Mouse (Mus musculus): Measurements from ENCODE around the gene Gata3. TPM values are rescaled to one million over a fixed set of nuclear protein-coding genes. Genes with fewer than 3 reads are reported as not detected.

Gata3 gene
- 0.57 and 5.3 TPM in 2 replicates for total RNA-seq (2014; fragmentation: Nextera tagmentation)
- total RNA-seq (2017), result 0.23 and 1.8 TPM in 2 replicates

DNA sequence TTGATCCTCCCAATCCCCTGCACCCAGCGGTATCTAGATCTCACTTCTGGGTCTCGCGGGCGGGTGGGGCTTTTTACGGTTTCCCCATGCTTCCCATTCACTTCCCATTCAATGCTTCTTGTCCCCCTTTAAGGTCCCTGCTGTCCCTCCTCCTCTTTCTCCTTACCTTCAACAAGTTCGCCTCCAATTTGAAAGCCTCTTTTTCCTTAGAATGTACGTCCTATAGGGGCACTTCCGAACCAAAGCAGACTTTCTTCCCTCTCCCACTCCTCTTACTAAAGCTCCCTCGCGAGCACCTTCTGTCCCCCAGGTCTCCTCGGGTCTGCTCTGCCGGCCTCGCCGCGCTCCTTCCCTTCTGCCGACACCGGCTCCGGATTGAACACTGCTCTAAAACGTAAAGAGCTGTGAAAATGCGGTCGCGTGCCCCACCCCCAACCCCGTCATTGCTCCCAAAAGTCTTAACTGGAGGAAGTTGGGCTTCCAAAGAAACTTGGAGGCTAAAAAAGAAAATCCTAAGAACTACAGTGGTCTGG lies at the start of gene Gata3:
TSS of gene Gata3 (minus strand) at position 384 of the 533 bp plus-strand sequence.
- no peak for ATAC-seq (replicated peaks; ENCODE audit: low FRiP score, low TSS enrichment, poor library complexity, severe bottlenecking)

DNA sequence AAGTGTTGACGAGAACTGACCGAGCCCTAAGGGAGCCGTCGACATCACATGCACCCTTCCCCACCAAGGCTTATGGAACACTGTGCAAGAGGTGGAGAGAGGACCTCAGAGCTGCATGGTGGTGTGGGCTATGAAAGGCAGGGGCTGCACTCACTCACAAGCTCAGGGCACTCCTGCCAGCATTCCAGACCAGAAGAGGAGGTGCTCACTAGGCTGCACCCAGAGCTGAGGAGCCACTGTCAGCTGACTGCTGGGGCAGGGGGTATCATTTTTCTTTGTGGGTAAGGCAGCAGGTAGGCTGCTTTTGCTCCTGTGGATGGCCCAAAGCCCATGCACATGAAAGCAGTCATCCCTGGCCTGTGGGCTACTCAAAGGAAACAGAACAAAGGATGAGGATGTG lies 49.4 kb upstream of the Gata3 start:
- ATAC-seq (replicated peaks; ENCODE audit: low FRiP score, low TSS enrichment, poor library complexity, severe bottlenecking), result no peak

DNA sequence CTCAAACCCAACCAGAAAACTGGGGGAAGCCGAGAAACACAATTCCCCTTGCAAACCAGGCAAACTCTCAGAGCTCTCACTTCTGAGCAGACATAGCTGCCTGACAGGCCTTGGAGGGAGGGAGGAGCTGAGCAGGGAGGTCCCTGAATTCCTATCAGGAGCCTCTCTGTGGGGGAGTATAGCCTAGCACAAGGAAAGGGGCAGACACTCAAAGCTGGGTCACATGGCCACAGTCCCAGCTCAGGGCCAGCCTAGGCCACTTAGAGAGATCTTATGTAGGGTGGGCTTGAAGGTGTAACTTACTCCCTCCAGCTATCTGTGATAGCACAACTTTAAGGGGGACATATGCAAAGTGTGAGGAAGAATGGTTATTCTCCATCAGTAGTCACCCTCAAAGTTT lies 46.1 kb upstream of the Gata3 start:
- ATAC-seq (replicated peaks; ENCODE audit: low FRiP score, low TSS enrichment, poor library complexity, severe bottlenecking), result no peak

DNA sequence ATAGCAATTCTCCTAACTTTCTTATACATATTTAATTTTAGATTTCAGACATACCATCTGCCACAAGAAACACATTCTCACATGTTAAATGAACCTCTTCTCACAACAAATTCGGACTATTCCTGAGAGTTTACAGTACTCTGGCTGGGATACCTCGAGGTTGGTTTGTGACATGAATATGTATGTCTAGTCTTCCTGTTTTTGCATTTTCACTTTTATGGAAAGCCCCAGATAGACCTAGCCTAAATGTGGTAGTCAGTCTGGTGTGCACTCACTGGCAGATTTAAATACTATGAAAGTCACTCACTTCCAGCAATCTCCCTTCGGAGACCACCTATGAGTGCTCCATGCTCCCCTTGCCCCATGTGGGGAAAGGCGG lies 37.1 kb upstream of the Gata3 start:
- no peak for ATAC-seq (replicated peaks; ENCODE audit: low FRiP score, low TSS enrichment, poor library complexity, severe bottlenecking)

DNA sequence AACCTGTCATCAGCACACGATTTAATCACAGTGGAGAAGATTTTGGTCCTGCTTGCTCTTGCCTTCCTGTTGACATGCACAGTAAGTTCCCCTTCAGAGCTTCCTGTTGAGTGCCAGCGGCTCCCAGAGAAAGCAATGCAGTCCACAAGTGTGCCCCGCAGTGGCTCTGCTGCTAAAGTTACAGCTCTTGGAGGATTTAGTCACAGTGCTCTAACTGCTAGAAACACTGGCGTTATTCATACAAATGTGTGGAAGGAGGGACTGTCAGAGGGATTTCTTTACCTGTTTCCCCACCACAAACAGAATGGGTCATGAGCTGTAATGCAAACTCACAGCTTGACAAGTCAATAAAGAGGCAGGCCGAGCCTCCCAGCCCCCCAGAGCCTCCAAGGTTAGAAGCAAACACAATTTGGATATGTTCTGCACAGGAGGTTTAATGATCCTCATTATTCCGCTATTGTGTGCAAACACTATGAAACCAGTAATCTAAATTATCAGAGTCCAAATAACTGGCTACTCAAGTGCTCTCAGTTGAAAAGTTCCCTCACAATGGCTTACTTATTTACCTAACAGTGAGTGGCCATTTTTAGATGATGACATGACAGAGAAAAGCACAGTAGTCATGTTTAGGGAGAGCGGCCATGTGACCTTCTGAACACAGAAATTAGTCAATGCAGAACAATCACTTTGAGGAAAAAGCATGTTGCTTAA lies 36.5 kb upstream of the Gata3 start:
- ATAC-seq (replicated peaks; ENCODE audit: low FRiP score, low TSS enrichment, poor library complexity, severe bottlenecking), result no peak

DNA sequence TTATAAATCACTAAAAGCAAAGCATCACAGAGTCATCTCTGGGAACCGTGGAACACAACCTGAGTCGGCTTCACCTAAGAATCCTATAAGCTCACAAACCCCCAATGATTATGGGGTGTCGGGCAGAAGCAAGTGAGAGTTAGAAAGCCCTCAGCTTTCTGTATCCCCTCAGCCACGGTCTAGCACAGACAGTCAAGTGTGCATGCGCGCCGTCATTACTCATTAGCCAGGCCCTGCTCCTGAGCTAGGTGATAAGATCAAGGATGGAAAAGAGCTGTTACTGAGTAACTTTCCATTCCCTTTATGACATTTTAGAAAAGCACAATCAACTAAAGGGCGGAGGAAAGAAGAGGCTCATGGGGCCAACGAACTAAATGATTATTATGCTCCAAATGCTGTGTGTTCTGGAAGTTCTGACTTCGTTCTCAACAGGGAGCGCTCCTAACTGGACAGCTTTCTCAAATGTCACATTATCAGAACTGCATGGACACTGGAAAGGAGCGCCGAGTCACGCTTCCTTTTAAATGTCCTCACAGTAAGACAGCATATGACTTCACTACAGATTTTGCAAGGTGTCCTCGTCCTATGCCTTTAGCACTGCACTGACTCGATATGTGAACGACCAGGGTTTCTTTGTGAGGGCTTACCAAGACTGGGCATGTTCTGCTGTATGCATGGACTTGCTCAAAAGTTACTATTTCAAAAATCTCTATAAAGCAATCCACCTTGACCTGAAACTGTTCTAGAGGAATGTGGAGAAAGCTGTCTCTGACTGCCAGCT lies 29.0 kb upstream of the Gata3 start:
- ATAC-seq (replicated peaks; ENCODE audit: low FRiP score, low TSS enrichment, poor library complexity, severe bottlenecking), result no peak

DNA sequence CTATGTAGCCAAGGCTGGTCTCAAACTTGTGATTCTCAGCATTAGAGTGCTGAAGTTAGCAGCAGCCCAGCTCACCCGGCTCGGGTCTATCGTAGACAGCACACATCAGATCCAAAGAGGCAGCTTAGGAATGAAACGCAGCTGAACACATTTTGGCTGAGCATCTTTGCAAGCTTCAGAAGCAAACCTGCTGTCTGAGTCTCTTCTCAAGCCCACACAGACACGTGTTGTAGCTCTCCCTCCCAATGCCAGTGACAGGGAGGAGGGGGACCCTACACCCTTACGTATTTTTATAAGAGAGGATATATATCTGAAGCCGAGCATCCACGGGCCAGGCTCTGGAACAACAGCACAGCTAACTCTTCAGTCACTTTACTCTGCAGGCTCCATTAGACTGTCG lies 27.8 kb upstream of the Gata3 start:
- no peak for ATAC-seq (replicated peaks; ENCODE audit: low FRiP score, low TSS enrichment, poor library complexity, severe bottlenecking)

DNA sequence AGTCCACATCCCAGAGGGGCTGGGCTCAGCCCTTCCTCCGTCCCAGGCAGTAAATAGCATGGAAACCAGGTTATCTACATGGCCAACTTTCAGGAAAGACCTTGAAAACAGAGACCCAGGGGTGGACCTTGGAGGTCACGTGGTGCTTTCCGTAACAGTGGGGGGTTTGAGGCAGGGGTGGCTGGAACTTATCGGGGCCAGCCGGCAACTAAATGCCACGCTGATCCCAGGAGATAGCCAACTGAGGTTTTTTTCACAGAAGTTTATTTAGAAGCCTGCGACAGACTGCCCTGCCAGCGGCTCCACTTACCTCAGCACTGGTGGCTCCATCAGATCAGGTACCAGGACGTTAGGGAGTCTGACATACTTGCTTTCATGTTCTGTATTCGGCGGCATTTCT lies 16.2 kb upstream of the Gata3 start:
- ATAC-seq (replicated peaks; ENCODE audit: low FRiP score, low TSS enrichment, poor library complexity, severe bottlenecking), result peak; percentile 70

DNA sequence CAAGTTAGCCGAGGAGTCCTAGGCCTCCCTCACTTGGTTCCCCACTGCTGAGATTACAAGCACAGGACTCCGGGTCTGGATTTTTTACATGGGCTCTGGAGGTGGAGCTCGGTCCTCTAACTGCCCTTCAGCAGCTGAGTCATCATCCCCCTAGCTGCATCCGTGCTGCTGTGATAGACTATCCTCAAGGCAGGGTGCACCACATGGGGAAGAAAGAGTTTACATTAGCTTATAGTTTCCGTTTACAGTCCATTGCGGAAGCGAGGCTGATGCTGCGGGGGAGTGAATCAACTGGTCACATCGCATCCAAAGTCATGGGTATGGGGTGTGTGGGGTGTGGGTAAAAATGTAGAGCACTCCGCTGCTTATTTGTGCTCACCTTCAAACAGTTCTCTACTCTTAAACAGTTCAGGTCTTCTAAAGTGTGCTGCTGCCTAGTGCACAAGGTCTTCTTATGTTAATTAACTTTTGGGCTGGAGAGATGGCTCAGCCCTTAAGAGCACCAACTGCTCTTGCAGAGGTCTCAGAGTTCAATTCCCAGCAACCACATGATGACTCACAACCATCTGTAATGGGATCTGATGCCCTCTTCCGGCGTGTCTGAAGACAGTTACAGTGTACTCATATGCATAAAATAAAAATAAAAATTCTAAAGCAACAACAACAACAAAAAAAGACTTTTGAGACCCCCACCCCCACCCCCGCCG lies 14.2 kb upstream of the Gata3 start:
- no peak for ATAC-seq (replicated peaks; ENCODE audit: low FRiP score, low TSS enrichment, poor library complexity, severe bottlenecking)

DNA sequence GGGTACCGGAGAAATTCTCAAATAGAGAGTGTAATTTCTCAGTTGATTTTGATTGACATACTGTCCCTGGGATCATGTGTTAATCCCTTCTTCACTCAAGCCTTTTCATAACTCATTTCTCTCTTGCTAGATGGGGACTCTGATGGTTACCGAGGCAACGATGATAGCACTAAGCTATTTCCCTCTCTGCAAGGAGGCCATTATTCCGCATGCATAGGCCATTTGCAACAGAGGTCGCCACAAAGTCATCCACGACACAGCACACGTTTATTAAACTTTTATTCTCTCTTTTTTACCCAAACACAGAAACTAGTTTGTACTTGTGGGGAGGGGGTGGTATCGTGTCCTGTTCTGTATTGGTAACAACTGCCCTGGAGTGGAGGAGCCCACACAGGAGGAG lies 8.0 kb upstream of the Gata3 start:
- no peak for ATAC-seq (replicated peaks; ENCODE audit: low FRiP score, low TSS enrichment, poor library complexity, severe bottlenecking)

DNA sequence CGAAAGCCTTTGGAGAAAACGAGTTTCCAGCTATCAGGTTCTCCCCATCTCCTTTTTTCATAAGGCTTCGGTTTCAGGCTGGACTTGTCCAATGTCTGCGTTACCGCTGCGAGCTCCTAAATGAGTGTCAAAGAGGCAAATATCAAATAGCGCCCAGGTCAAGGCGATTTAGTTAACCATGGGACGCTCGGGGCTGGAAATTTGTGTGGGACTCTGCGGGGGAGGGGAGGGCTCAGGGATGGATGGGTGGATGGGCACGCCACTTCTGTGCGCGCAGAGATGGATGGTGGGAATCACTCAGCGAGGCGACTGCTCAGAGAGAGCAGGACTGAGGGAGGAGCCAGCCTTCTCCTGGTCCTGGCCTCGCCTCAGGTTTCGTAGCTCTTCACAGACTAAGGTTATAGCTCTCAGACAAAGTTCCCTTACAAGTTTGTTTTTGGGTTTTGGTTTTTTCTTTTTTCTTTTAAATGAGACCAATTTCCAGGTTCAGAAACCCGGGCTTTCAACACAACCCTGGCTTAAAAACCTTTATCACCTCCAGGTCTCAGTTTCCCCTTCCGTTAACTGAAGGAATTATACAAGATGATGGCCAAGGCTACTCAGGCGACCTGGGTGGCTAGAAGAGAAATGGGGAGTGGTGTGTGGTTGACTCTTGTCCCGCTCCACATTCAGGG lies 6.4 kb upstream of the Gata3 start:
- ATAC-seq (replicated peaks; ENCODE audit: low FRiP score, low TSS enrichment, poor library complexity, severe bottlenecking), result no peak

DNA sequence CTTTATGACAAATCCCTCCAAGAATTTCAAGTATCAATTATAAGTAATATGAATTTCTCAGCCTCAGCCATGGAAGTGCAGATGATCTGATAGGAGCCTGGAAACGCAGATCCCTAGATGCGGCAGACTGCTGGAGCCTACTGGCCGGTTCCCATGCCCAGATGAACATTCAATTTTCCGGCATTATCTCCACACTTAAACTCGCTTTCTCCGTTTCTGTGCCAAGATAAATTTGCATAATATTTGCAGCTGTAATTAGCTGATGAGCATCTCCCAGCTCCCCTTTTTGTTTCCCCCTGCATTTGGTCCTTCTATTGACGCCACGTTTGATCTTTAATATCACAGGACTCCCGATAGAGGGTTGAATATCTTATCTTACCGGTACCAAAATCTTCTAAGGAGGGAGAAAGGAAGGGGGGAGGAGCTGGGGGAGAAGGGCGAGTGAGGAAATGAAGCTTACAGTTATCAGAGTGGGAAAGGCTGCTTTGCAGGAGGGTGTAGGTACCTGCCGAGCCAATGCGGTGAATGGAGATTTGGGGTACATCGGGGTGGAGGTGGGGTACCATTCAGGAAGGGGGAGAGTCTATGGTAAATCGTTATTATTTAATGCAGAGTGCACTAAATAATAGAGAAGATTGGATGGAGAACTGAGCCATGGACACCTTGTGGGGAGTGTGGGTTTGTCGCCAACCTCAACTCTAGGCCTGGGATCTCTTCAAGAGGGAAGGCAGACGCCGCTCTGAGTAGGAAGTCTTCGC lies 5.2 kb upstream of the Gata3 start:
- no peak for ATAC-seq (replicated peaks; ENCODE audit: low FRiP score, low TSS enrichment, poor library complexity, severe bottlenecking)

DNA sequence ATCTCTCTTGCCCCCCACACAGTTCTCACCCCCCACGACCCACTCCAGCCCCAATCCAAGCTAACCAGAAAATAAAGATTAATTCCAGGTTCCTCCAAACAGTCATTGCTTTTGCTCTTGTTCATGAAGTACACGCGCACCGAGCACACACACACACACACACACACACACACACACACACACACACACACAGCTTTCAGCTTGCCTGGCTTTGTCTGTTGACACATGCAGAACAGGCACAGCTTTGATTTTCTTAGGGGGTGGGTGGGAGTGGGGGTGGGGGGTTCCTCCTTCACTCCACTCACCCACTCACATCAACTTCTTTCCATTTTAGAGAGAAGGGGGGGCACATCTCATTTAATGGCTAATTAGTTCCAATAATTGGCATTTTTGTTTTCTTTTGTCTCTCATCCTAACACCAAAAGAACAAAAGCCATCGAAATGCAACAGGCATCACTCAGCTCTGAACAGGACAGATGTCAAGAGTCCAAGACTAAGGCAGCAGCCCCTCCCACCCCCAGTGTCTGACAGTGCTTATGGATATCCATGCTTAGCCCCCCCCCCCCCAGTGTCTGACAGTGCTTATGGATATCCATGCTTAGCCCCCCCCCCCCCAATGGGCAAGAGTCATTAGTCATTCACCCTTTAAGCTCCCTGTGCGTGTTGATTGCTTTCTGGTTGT lies 3.6 kb upstream of the Gata3 start:
- ATAC-seq (replicated peaks; ENCODE audit: low FRiP score, low TSS enrichment, poor library complexity, severe bottlenecking), result no peak

DNA sequence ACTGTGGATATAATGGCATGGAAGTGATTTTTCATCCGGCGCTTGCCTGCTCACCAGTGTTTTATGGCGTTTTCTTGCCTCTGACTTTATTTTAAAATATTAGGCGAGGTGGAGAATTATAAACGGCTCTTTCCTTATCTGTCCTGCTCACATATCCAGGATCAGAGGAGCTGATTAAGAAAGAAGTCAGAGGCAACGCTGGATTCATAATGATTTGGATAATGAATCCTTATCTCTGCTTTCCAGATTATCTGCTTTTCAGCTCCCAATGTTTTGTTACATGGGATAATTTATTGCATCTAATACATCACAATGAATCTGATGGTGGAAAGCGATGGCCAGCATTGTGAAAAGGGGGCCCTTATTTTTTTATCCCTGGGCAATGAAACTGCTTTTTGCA lies 2.7 kb upstream of the Gata3 start:
- no peak for ATAC-seq (replicated peaks; ENCODE audit: low FRiP score, low TSS enrichment, poor library complexity, severe bottlenecking)

DNA sequence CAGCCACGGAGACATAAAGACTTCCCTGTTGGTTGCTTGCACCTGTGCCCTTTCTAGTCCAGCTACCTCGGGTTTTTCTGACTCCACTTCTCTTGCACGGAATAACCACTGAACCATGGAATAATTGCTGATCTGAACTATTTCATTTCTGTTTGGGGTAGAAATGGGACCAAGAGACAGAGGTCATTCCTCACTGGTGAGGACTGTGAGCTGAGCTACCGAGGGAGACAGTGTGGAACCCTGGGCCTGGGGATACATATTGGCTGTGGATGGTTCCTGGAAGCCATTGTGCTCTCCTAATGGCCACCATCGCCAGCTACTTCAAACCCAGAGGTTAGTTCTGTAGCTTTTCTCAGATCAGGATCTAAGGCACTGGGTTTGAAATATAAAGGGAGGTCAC lies 1.1 kb upstream of the Gata3 start:
- no peak for ATAC-seq (replicated peaks; ENCODE audit: low FRiP score, low TSS enrichment, poor library complexity, severe bottlenecking)

DNA sequence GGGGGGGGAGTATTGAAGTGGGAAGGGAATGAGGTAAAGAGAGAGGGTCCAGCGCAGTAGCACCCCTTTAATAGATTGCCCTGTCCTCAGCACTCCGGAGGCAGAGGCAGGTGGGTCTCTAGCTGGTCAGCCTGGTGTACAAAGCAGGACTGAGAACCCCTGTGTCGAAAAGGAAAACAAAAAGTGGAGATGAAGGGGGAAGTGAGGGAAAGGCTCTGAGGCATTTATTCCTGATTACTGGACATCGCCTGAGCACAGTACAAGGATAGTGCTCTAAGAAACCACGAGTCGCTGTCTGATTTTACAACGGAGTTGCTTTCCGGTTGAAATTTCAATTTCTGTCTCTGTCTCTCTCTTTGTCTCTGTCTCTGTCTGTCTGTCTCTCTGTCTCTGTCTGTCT lies 417 bp upstream of the Gata3 start:
- ATAC-seq (replicated peaks; ENCODE audit: low FRiP score, low TSS enrichment, poor library complexity, severe bottlenecking), result no peak

DNA sequence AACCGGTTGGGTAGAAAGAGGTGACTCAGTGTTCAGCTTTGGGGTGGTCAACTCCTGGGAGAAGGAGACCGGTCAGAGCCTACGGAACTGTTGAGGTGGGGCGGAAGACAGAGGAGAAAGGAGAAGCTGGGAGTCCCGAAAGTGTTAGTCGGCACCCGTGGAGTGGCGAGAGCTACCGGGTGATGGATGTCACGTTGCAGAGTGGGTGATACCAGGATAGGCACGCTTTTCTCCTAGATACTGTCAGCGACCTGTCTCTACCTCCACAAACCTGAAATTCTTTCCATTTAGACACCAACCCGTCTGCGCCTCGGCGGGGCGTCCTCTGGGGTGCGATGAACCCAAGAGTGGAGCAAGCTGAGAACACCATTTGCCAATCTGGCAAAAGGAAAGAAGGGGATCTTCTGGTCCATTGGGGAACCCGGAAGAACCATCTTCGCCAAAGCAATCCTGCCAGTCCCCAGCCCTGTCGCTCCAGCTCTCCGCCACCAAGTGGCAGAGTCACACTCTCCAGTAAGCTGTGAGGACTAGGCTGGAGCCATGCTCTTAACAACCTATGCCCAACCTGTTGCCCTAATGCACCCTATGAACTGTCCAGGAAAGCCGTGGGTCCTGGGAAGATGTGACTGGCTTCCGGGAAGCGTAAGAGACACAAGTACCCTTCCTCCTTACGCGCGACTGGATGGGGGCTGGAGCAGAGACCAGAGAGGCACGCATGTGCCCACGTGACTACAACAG lies 752 bp downstream of the Gata3 start, which contains the start of gene 9230102O04Rik:
TSS of gene 9230102O04Rik (minus strand) at position 628 of the 738 bp plus-strand sequence.
- peak; percentile 87 for ATAC-seq (replicated peaks; ENCODE audit: low FRiP score, low TSS enrichment, poor library complexity, severe bottlenecking)

DNA sequence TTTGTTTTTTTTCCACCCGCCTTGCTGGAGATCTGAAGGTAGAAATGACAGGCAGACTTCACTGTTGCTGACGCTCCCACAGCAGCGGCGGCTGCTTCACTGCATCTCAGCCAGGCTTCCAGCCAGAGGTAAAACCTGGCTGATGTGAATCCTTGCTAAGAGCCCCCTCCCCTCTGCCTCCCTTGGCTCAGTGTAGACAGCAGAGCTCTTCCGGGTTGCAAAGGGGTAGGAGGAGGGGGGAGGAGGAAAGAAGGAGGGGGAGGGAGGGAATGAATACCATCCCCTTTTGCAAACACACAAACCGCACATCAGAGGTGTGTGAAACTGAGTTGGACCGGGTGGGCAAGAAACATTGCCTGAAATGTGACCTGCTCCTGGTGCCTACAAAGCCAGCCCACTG lies 2.2 kb downstream of the Gata3 start:
- no peak for ATAC-seq (replicated peaks; ENCODE audit: low FRiP score, low TSS enrichment, poor library complexity, severe bottlenecking)

Data from megakaryocyte-erythroid progenitor cell, adult 5-6 weeks (primary cell).